Mouse (Mus musculus): ENCODE data around the gene Ift22. TPM values are rescaled to one million over a fixed set of nuclear protein-coding genes. Genes with fewer than 3 reads are reported as not detected.

The Ift22 gene
- total and polyA plus RNA-seq, 3 experiments: 6.1 to 10.5 (median 6.5) TPM

- no peak overlapping the region for H3K4me3 ChIP-seq (ENCODE audit: low read depth, low read length)
- peaks cover 15% of the 10 kb centered on the region for H3K9me3 ChIP-seq (replicated peaks)
- no peaks in the 10 kb centered on the region for H3K36me3 ChIP-seq (replicated peaks)
- TF ChIP-seq CTCF (IDR thresholded peaks at IDR 0.05; ENCODE audit: low read depth, low read length) (no peak), GATA2 (IDR thresholded peaks at IDR 0.05; ENCODE audit: borderline replicate concordance, low read depth, low read length) (no peak)
- no peaks in the 10 kb centered on the region; the same call in 1 of the 2 replicates for H3K27me3 ChIP-seq (ENCODE audit: insufficient read depth, low read length)
- ATAC-seq (ENCODE audit: extremely low read depth, insufficient number of reproducible peaks, low FRiP score, poor library complexity, severe bottlenecking) (no peak), DNase-seq (ENCODE audit: low spot score) (no peak)
- H3K4me1 ChIP-seq (ENCODE audit: insufficient read depth, low read depth, low read length): no peaks in the 10 kb centered on the region
Observed at GRCm38 (mm10) chr5:136882055-136882787, 25.7 kb upstream of the Ift22 start.

DNA sequence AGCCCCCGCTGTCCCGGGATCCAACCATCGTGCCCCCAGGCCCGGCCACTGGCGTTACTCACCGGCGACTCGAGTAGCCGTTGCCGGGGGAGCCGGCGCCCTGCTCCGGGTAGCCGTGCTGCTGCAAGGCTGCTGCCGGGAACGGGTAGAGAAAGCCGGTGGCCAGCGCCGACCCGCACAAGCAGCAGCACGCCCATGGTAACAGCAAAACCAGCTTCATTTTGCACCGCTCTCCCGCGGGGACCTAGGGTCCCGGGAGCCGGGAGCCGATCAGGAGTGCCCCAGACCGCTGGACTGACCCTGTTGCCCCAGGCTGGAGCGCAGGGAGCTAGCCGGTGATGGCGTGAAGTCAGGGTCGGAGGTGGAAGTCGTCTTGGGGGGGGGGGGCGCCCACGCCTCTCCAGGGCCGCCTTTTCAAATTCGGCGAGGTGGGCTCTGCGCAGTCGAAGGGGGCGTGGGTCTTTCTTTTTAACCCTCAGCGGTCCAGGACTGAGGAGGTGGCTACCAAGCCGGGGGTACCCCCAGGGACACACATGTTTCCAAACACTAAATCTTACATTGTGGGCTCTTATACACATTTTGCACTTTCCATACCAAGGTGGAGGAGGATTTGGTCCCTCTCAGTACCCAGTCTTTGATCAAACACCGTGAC is 25.0 kb upstream of the Ift22 start, which contains the start of gene Col26a1:
Gene Col26a1, minus strand, starts transcription at position 422 of the 652 bp plus-strand sequence.
- H3K36me3 ChIP-seq (replicated peaks): no peaks in the 10 kb centered on the region
- ATAC-seq (ENCODE audit: extremely low read depth, insufficient number of reproducible peaks, low FRiP score, poor library complexity, severe bottlenecking) (no peak), DNase-seq (ENCODE audit: low spot score) (no peak)
- TF ChIP-seq GATA1 (IDR thresholded peaks at IDR 0.05; ENCODE audit: borderline replicate concordance, low read length) (no peak), CTCF (IDR thresholded peaks at IDR 0.05; ENCODE audit: low read depth, low read length) (no peak), GATA2 (IDR thresholded peaks at IDR 0.05; ENCODE audit: borderline replicate concordance, low read depth, low read length) (no peak), POLR2AphosphoS5 (IDR thresholded peaks at IDR 0.05; ENCODE audit: insufficient replicate concordance, low read depth, low read length) (no peak)
- H3K4me1 ChIP-seq (ENCODE audit: insufficient read depth, low read depth, low read length): no peaks in the 10 kb centered on the region
- no peak within 1 kb of the TSS for H3K4me3 ChIP-seq (ENCODE audit: low read depth, low read length)
- peaks cover 15% of the 10 kb centered on the region for H3K9me3 ChIP-seq (replicated peaks)
- no peaks in the 10 kb centered on the region; the same call in 1 of the 2 replicates for H3K27me3 ChIP-seq (ENCODE audit: insufficient read depth, low read length)

- TF ChIP-seq TAL1 (conservative IDR thresholded peaks at IDR 0.05; ENCODE audit: low read depth, low read length) (no peak), POLR2AphosphoS5 (IDR thresholded peaks at IDR 0.05; ENCODE audit: insufficient replicate concordance, low read depth, low read length) (no peak), CTCF (IDR thresholded peaks at IDR 0.05; ENCODE audit: low read depth, low read length) (no peak), GATA2 (IDR thresholded peaks at IDR 0.05; ENCODE audit: borderline replicate concordance, low read depth, low read length) (no peak), GATA1 (IDR thresholded peaks at IDR 0.05; ENCODE audit: borderline replicate concordance, low read length) (no peak)
- DNase-seq (ENCODE audit: low spot score) (no peak), ATAC-seq (ENCODE audit: extremely low read depth, insufficient number of reproducible peaks, low FRiP score, poor library complexity, severe bottlenecking) (no peak)
- Histone ChIP-seq H3K9me3 (replicated peaks) (peaks cover 10% of the 10 kb centered on the region), H3K27me3 (ENCODE audit: insufficient read depth, low read length) (no peaks in the 10 kb centered on the region; the same call in 1 of the 2 replicates), H3K36me3 (replicated peaks) (no peaks in the 10 kb centered on the region), H3K4me1 (ENCODE audit: insufficient read depth, low read depth, low read length) (no peaks in the 10 kb centered on the region), H3K4me3 (ENCODE audit: low read depth, low read length) (no peak overlapping the region)
Observed at GRCm38 (mm10) chr5:136886957-136887356, 21.0 kb upstream of the Ift22 start.

DNA sequence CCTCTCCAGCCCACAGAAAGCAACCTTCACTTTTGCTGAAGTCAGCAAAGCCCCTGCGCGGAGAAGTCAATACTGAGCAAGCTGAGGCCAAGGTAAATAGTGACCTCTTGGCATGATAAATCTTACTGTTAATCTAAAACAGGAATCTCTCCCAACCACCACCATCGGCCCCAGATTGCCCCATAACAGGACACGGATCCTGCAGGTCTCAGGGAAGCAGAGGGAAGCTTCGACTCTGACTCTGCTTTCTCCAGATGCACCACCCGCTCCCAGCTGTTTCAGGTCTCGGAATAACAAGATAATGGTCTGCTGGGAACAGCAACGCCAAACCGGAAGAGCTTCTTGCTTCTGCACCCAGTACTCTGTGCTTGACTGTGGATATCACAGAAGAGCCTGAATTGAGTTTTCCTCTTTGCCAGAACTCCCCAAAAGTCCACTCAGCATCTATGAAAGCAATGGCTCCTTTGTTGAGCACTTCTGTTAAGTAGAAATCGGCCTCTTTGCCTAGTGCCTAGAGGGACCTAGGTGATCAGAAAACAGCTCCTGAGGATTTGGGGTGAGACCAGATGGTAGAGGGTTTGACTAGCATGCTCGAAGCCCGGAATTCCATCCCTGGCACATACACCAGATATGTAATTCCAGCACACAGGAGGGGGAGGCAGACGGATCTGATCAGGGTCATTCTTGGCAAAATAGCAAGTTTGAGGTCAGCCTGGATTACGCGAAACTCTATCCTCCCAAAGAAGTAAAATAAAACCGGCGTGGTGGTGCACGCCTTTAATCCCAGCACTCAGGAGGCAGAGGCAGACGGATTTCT is 19.2 kb upstream of the Ift22 start:
- TF ChIP-seq GATA2 (IDR thresholded peaks at IDR 0.05; ENCODE audit: borderline replicate concordance, low read depth, low read length) (no peak), TAL1 (conservative IDR thresholded peaks at IDR 0.05; ENCODE audit: low read depth, low read length) (no peak), GATA1 (IDR thresholded peaks at IDR 0.05; ENCODE audit: borderline replicate concordance, low read length) (no peak), CTCF (IDR thresholded peaks at IDR 0.05; ENCODE audit: low read depth, low read length) (no peak), POLR2AphosphoS5 (IDR thresholded peaks at IDR 0.05; ENCODE audit: insufficient replicate concordance, low read depth, low read length) (no peak)
- H3K4me1 ChIP-seq (ENCODE audit: insufficient read depth, low read depth, low read length): no peaks in the 10 kb centered on the region
- ATAC-seq (ENCODE audit: extremely low read depth, insufficient number of reproducible peaks, low FRiP score, poor library complexity, severe bottlenecking): no peak
- no peak for DNase-seq (ENCODE audit: low spot score)
- no peaks in the 10 kb centered on the region for H3K36me3 ChIP-seq (replicated peaks)
- no peaks in the 10 kb centered on the region for H3K27me3 ChIP-seq (ENCODE audit: insufficient read depth, low read length)
- H3K9me3 ChIP-seq (replicated peaks): no peaks in the 10 kb centered on the region
- no peak overlapping the region for H3K4me3 ChIP-seq (ENCODE audit: low read depth, low read length)

- no peak for DNase-seq (ENCODE audit: low spot score)
- no peak for ATAC-seq (ENCODE audit: extremely low read depth, insufficient number of reproducible peaks, low FRiP score, poor library complexity, severe bottlenecking)
- Histone ChIP-seq H3K4me1 (ENCODE audit: insufficient read depth, low read depth, low read length) (no peaks in the 10 kb centered on the region), H3K9me3 (replicated peaks) (no peaks in the 10 kb centered on the region), H3K4me3 (ENCODE audit: low read depth, low read length) (no peak overlapping the region), H3K36me3 (replicated peaks) (no peaks in the 10 kb centered on the region), H3K27me3 (ENCODE audit: insufficient read depth, low read length) (peaks cover 5% of the 10 kb centered on the region; the same call in 1 of the 2 replicates)
- TF ChIP-seq GATA1 (IDR thresholded peaks at IDR 0.05; ENCODE audit: borderline replicate concordance, low read length) (no peak), GATA2 (IDR thresholded peaks at IDR 0.05; ENCODE audit: borderline replicate concordance, low read depth, low read length) (no peak), CTCF (IDR thresholded peaks at IDR 0.05; ENCODE audit: low read depth, low read length) (no peak), TAL1 (conservative IDR thresholded peaks at IDR 0.05; ENCODE audit: low read depth, low read length) (no peak), POLR2AphosphoS5 (IDR thresholded peaks at IDR 0.05; ENCODE audit: insufficient replicate concordance, low read depth, low read length) (no peak)
Observed at GRCm38 (mm10) chr5:136894840-136895528, 13.0 kb upstream of the Ift22 start.

All from G1E (cell line).